34 mouse cellular contexts compared by ENCODE assay signal in genomic region chr7:27458614-27459013, GRCm38 (mm10). TPM values are rescaled to one million over a fixed set of nuclear protein-coding genes. Genes with fewer than 3 reads are reported as not detected.
DNase-seq lines count a peak whose midpoint lies in the region; ATAC-seq lines count a peak whose summit lies in the region.
"Had no signal": no experiment of that assay in that cellular context is flagged by ENCODE, and none has a peak within 500 bp of the region (broad histone marks: within the 10 kb centered on the region; RNA-seq: fewer than 3 reads in every experiment).

No protein-coding gene starts in this region.

- H3K27me3 ChIP-seq in heart, embryonic 12.5 days (replicated peaks), result no peaks in the 10 kb centered on the region
- no peaks in the 10 kb centered on the region for H3K27me3 ChIP-seq in liver, embryonic 15.5 days
- H3K27me3 ChIP-seq in kidney, embryonic 16.5 days (ENCODE audit: insufficient read depth, low read length), result no peaks in the 10 kb centered on the region
- H3K27me3 ChIP-seq: forebrain, embryonic 13.5 days; hindbrain, embryonic 15.5 days; kidney, embryonic 15.5 days; limb, embryonic 13.5 days; neural tube, embryonic 13.5 days had no signal

- H3K9me3 ChIP-seq in heart, embryonic 12.5 days (replicated peaks), result no peaks in the 10 kb centered on the region
- H3K9me3 ChIP-seq in liver, embryonic 15.5 days (replicated peaks), result no peaks in the 10 kb centered on the region
- H3K9me3 ChIP-seq in kidney, embryonic 16.5 days (ENCODE audit: low read length), result no peaks in the 10 kb centered on the region
- H3K9me3 ChIP-seq: forebrain, embryonic 13.5 days; hindbrain, embryonic 15.5 days; kidney, embryonic 15.5 days; limb, embryonic 13.5 days; neural tube, embryonic 13.5 days had no signal

- H3K27ac ChIP-seq in heart, embryonic 12.5 days (ENCODE audit: poor library complexity, severe bottlenecking), result no peak overlapping the region
- peak overlapping the region; percentile 80 for H3K27ac ChIP-seq in liver, embryonic 15.5 days (replicated peaks)
- H3K27ac ChIP-seq in kidney, embryonic 16.5 days (ENCODE audit: low read length), result no peak overlapping the region
- H3K27ac ChIP-seq: forebrain, embryonic 13.5 days; heart, adult 2 months; hindbrain, embryonic 10.5 days; hindbrain, embryonic 15.5 days; kidney, embryonic 15.5 days; layer of hippocampus, adult 2 months; left cerebral cortex, adult 2 months; limb, embryonic 13.5 days; neural tube, embryonic 13.5 days; stomach, postnatal 0 days had no signal

- H3K4me1 ChIP-seq in heart, embryonic 12.5 days (replicated peaks), result no peaks in the 10 kb centered on the region
- peaks cover 69% of the 10 kb centered on the region for H3K4me1 ChIP-seq in liver, embryonic 15.5 days (replicated peaks)
- H3K4me1 ChIP-seq in kidney, embryonic 16.5 days (ENCODE audit: insufficient read depth, low read length), result no peaks in the 10 kb centered on the region
- H3K4me1 ChIP-seq: forebrain, embryonic 13.5 days; hindbrain, embryonic 10.5 days; hindbrain, embryonic 15.5 days; kidney, embryonic 15.5 days; limb, embryonic 13.5 days; neural tube, embryonic 13.5 days had no signal

- peak; percentile 84 for ATAC-seq in heart, embryonic 12.5 days (ENCODE audit: insufficient number of reproducible peaks, low FRiP score)
- ATAC-seq in liver, embryonic 15.5 days (ENCODE audit: insufficient read depth), result peak; percentile 41
- ATAC-seq in kidney, embryonic 16.5 days (ENCODE audit: low FRiP score, low TSS enrichment), result no peak
- ATAC-seq: activated CD4-positive, CD25-positive, alpha-beta regulatory T cell, adult 4 months; forebrain, embryonic 13.5 days; inflammation-experienced regulatory T-cells, adult 6 months; midbrain, embryonic 16.5 days had no signal

- H3K36me3 ChIP-seq in heart, embryonic 12.5 days, result peaks cover 2% of the 10 kb centered on the region; the same call in 1 of the 2 replicates
- peaks cover 100% of the 10 kb centered on the region for H3K36me3 ChIP-seq in liver, embryonic 15.5 days (replicated peaks)
- H3K36me3 ChIP-seq in kidney, embryonic 16.5 days (ENCODE audit: insufficient read depth, low read length), result no peaks in the 10 kb centered on the region
- H3K36me3 ChIP-seq: hindbrain, embryonic 10.5 days; hindbrain, embryonic 15.5 days; kidney, embryonic 15.5 days; limb, embryonic 13.5 days; neural tube, embryonic 13.5 days had no signal

- intact Hi-C loops in heart, postnatal 14 days (cut with DNase I), result no loop called here

- H3K4me2 ChIP-seq in heart, embryonic 12.5 days, result no peak overlapping the region
- H3K4me2 ChIP-seq in liver, embryonic 15.5 days, result peak overlapping the region; percentile 25
- H3K4me2 ChIP-seq in kidney, embryonic 16.5 days (replicated peaks; ENCODE audit: low read depth, low read length), result no peak overlapping the region
- H3K4me2 ChIP-seq: forebrain, embryonic 13.5 days; hindbrain, embryonic 15.5 days; kidney, embryonic 15.5 days; limb, embryonic 13.5 days; midbrain, embryonic 11.5 days; neural tube, embryonic 13.5 days had no signal

- no peak for DNase-seq in heart, postnatal 14 days
- peak; percentile 48 for DNase-seq in liver
- DNase-seq in natural killer cell, adult 2 months (ENCODE audit: low spot score in 2 of 2), result no peak
- DNase-seq in urinary bladder, postnatal 36 days (ENCODE audit: low spot score in 2 of 2), result no peak
- DNase-seq: adrenal gland, adult 8-10 months; cerebellum, adult 2 months; cerebellum, postnatal 14 days; gastrocnemius, postnatal 36 days; heart, adult 2 months; kidney, adult 18-20 months; kidney, postnatal 36 days; lung, adult 2 months; lung, postnatal 10 days; right cerebral cortex, postnatal 4 days; thymus, adult 18-20 months; thymus, postnatal 36 days had no signal

- 78% methylated on average over 4 of the region's 4 CpGs for WGBS in heart, embryonic 12.5 days
- WGBS in liver, embryonic 15.5 days (ENCODE audit: insufficient replicate concordance), result 52% methylated on average over 4 of the region's 4 CpGs
- WGBS in kidney, embryonic 16.5 days, result 88% methylated on average over 4 of the region's 4 CpGs

- H3K4me3 ChIP-seq in heart, embryonic 12.5 days, result no peak overlapping the region
- H3K4me3 ChIP-seq in liver, embryonic 15.5 days (replicated peaks), result no peak overlapping the region
- H3K4me3 ChIP-seq in kidney, embryonic 16.5 days (ENCODE audit: low read length), result no peak overlapping the region
- H3K4me3 ChIP-seq: forebrain, embryonic 13.5 days; heart, adult 2 months; hindbrain, embryonic 10.5 days; hindbrain, embryonic 15.5 days; kidney, embryonic 15.5 days; layer of hippocampus, adult 2 months; left cerebral cortex, adult 2 months; limb, embryonic 13.5 days; myocyte; neural tube, embryonic 13.5 days had no signal

- H3K9ac ChIP-seq in heart, embryonic 12.5 days, result no peak overlapping the region
- peak overlapping the region; percentile 12; the same call in 1 of the 2 replicates for H3K9ac ChIP-seq in liver, embryonic 15.5 days
- no peak overlapping the region for H3K9ac ChIP-seq in kidney, embryonic 16.5 days (replicated peaks; ENCODE audit: low read length)
- H3K9ac ChIP-seq: forebrain, embryonic 13.5 days; hindbrain, embryonic 15.5 days; kidney, embryonic 15.5 days; limb, embryonic 13.5 days; neural tube, embryonic 13.5 days had no signal

RNA-seq across cellular contexts. Expression of gene Blvrb, which starts 10.8 kb away (rescaled TPM):
- 68.4 and 82.4 TPM in 2 replicates for polyA plus RNA-seq in heart, embryonic 12.5 days (2016; fragmentation: Nextera tagmentation; extraction: Ambion mirVana)
- 10 to 100 TPM; 34.3 to 34.9 TPM for total RNA-seq in heart, postnatal 14 days (2021)
- polyA plus RNA-seq in liver, embryonic 15.5 days (2015; fragmentation: Nextera tagmentation; extraction: Ambion mirVana), result 920 and 1,009 TPM in 2 replicates
- polyA plus RNA-seq in kidney, embryonic 16.5 days (2015; fragmentation: Nextera tagmentation; extraction: Ambion mirVana), result 50.8 and 54.6 TPM in 2 replicates

RNA-seq across cellular contexts. Expression of gene Sptbn4, which starts 11.1 kb away (rescaled TPM):
- polyA plus RNA-seq in heart, embryonic 12.5 days (2016; fragmentation: Nextera tagmentation; extraction: Ambion mirVana), result 0.26 TPM in 2 replicates
- under 1 TPM; 0.14 to 0.20 TPM for total RNA-seq in heart, postnatal 14 days (2021)
- 0.06 and 0.09 TPM in 2 replicates for polyA plus RNA-seq in liver, embryonic 15.5 days (2015; fragmentation: Nextera tagmentation; extraction: Ambion mirVana)
- polyA plus RNA-seq in kidney, embryonic 16.5 days (2015; fragmentation: Nextera tagmentation; extraction: Ambion mirVana), result 0.31 and 0.40 TPM in 2 replicates
- total RNA-seq: gastrocnemius, adult 18-20 months had no signal

RNA-seq across cellular contexts. Expression of gene Sertad3, which starts 15.0 kb away (rescaled TPM):
- 22.8 and 23.3 TPM in 2 replicates for polyA plus RNA-seq in heart, embryonic 12.5 days (2016; fragmentation: Nextera tagmentation; extraction: Ambion mirVana)
- total RNA-seq in heart, postnatal 14 days (2021), result 1 to 10 TPM; 7.6 to 8.5 TPM
- 35.6 and 38.9 TPM in 2 replicates for polyA plus RNA-seq in liver, embryonic 15.5 days (2015; fragmentation: Nextera tagmentation; extraction: Ambion mirVana)
- 27.5 and 32.5 TPM in 2 replicates for polyA plus RNA-seq in kidney, embryonic 16.5 days (2015; fragmentation: Nextera tagmentation; extraction: Ambion mirVana)

RNA-seq across cellular contexts. Expression of gene Sertad1, which starts 28.1 kb away (rescaled TPM):
- polyA plus RNA-seq in heart, embryonic 12.5 days (2016; fragmentation: Nextera tagmentation; extraction: Ambion mirVana), result 35.3 and 35.9 TPM in 2 replicates
- total RNA-seq in heart, postnatal 14 days (2021), result 10 to 100 TPM; 10.9 to 11.4 TPM
- polyA plus RNA-seq in liver, embryonic 15.5 days (2015; fragmentation: Nextera tagmentation; extraction: Ambion mirVana), result 28.2 and 29.6 TPM in 2 replicates
- 42.3 and 45.8 TPM in 2 replicates for polyA plus RNA-seq in kidney, embryonic 16.5 days (2015; fragmentation: Nextera tagmentation; extraction: Ambion mirVana)

RNA-seq across cellular contexts. Expression of gene Prx, which starts 40.5 kb away (rescaled TPM):
- 3.3 and 3.5 TPM in 2 replicates for polyA plus RNA-seq in heart, embryonic 12.5 days (2016; fragmentation: Nextera tagmentation; extraction: Ambion mirVana)
- 1 to 10 TPM; 1.4 to 2.8 TPM for total RNA-seq in heart, postnatal 14 days (2021)
- 0.67 and 0.75 TPM in 2 replicates for polyA plus RNA-seq in liver, embryonic 15.5 days (2015; fragmentation: Nextera tagmentation; extraction: Ambion mirVana)
- 4.9 and 5.1 TPM in 2 replicates for polyA plus RNA-seq in kidney, embryonic 16.5 days (2015; fragmentation: Nextera tagmentation; extraction: Ambion mirVana)

Comparison
In these comparisons a context has a peak if more than half of its experiments do, and no peak if none do; other contexts are left out.
1. RNA of gene Blvrb, which starts 10.8 kb away (polyA plus RNA-seq): 920 to 1,009 TPM in liver, embryonic 15.5 days; 68.4 to 82.4 TPM in heart, embryonic 12.5 days and 50.8 to 54.6 TPM in kidney, embryonic 16.5 days; every median in the first group is over 10 times any median in the second.